Mouse (Mus musculus) lung, embryonic 15.5 days (tissue): ENCODE measurements around the gene Snx1. TPM values are rescaled to one million over a fixed set of nuclear protein-coding genes. Genes with fewer than 3 reads are reported as not detected.
A peak's percentile ranks its signal among the peaks of the same experiment; 100 is the strongest.

Experiments used
- ATAC-seq: fragments of 200-750 bp; cut with Nextera tagmentation; 2 replicates; pipeline ENCODE4 v1.8.0; 2017; ENCODE audit warnings: moderate number of reproducible peaks, borderline replicate concordance; ENCODE audit not compliant: low FRiP score, low TSS enrichment; ENCODE audit errors: extremely low read depth
- H3K27ac ChIP-seq: fragments of 300-500 bp; sonication (generic); 2 replicates; pipeline ENCODE4 v1.5.1; 2015; ENCODE audit warnings: moderate library complexity, mild to moderate bottlenecking, inconsistent platforms
- H3K27me3 ChIP-seq: fragments of 300-500 bp; sonication (generic); 2 replicates; pipeline ENCODE4 v1.6.1; 2015; ENCODE audit warnings: inconsistent platforms
- H3K36me3 ChIP-seq: fragments of 300-500 bp; sonication (generic); 2 replicates; pipeline ENCODE4 v1.6.1; 2015; ENCODE audit warnings: inconsistent platforms
- H3K4me1 ChIP-seq: fragments of 300-500 bp; sonication (generic); 2 replicates; pipeline ENCODE4 v1.6.1; 2015; ENCODE audit warnings: inconsistent platforms
- H3K4me2 ChIP-seq: fragments of 300-500 bp; sonication (generic); 2 replicates; pipeline ENCODE4 v1.6.1; 2015; ENCODE audit warnings: inconsistent platforms, mild to moderate bottlenecking, moderate library complexity
- H3K4me3 ChIP-seq: fragments of 300-500 bp; sonication (generic); 2 replicates; pipeline ENCODE4 v1.5.1; 2015; ENCODE audit warnings: mild to moderate bottlenecking, inconsistent platforms
- H3K9ac ChIP-seq: fragments of 300-500 bp; sonication (generic); 2 replicates; pipeline ENCODE4 v1.6.1; 2015; ENCODE audit warnings: inconsistent platforms
- H3K9me3 ChIP-seq: fragments of 300-500 bp; sonication (generic); 2 replicates; pipeline ENCODE4 v1.6.1; 2016; ENCODE audit warnings: inconsistent platforms
- WGBS: fragments of 180-500 bp; shearing (Covaris S2); methylation state at CpG from one replicate; pipeline ENCODE4 v1.1.7; 2015; 5-methylcytosine and 5-hydroxymethylcytosine counted together
- polyA plus RNA-seq: library from polyadenylated mRNA; unstranded; fragments of >200 nt; fragmentation: Nextera tagmentation; extraction: Ambion mirVana; gene quantifications from 2 replicates; pipeline ENCODE4 v1.2.1, GENCODE M21; 2015

Snx1 gene
- polyA plus RNA-seq, 1 experiment from 2014 or later, result 126 TPM

DNA sequence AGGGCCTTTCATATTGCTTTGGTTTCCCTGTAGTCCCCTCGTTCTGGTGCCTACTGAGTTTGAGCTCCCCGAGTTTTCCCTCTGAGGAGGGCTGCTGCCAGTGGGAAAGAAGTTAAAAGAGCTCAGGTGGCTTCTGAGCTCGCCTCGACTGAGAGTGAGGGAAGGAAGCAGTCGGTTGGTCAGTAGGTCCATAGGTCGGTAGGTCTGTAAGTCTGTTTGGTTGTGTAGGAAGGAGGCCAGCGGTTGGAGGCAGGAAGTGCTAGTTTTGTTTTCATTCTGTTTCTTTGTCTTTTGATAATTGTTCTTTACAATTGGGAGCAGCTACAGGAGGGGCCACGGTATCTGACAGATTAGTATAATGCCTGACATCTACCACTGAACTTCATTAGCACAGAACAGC, 16.3 kb downstream of the Snx1 start:
- no peak overlapping the region for H3K4me3 ChIP-seq
- H3K9ac ChIP-seq, result no peak overlapping the region
- H3K9me3 ChIP-seq, result no peaks in the 10 kb centered on the region
- no peak overlapping the region for H3K4me2 ChIP-seq
- H3K36me3 ChIP-seq, result peaks cover 41% of the 10 kb centered on the region
- H3K27me3 ChIP-seq, result no peaks in the 10 kb centered on the region
- no peak overlapping the region for H3K27ac ChIP-seq
- no peaks in the 10 kb centered on the region for H3K4me1 ChIP-seq
- WGBS, result 57% methylated on average over 8 of the region's 8 CpGs
- ATAC-seq, result no peak

DNA sequence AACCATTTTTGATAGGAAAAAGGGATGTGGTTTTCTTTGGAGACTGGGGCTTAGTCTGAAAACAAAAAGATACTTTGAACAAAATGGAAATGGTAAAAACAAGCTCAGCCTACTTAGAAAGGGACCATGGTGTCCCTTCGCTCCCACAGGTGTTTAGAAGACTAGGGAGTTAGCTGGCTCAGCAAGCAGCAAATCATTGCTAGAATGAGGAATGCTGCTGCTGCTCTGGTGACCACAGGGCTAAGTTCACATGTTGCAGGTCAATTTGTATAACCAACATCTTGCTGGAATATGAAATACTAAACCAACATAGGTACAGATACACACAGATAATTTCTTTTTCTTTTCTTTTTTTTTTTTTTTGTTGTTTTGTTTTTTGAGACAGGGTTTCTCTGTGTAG, 16.8 kb downstream of the Snx1 start:
- peaks cover 41% of the 10 kb centered on the region for H3K36me3 ChIP-seq
- no peaks in the 10 kb centered on the region for H3K9me3 ChIP-seq
- no peak overlapping the region for H3K4me2 ChIP-seq
- no peak for ATAC-seq
- H3K4me1 ChIP-seq, result no peaks in the 10 kb centered on the region
- 94% methylated on average over 1 of the region's 1 CpGs for WGBS
- H3K27me3 ChIP-seq, result no peaks in the 10 kb centered on the region
- no peak overlapping the region for H3K27ac ChIP-seq
- no peak overlapping the region for H3K9ac ChIP-seq
- no peak overlapping the region for H3K4me3 ChIP-seq

DNA sequence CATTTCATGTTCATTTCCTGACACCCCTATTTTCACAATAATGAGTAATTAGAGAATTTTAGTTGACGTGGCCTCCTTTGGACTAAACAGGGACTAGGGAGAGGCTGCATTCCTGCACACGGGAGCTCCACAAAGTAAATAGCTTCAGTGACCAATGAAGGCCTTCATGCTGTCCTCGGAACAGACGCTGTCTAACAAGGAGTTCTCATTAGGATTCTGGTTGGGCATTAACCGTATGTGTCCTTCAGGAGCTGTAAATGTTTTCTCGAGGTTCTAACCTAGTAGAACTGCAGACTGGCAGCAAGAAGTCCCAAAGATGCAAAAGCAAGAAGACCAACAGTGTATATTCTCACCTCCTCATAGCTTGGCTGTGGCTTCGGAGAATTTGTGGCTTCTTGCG, 21.2 kb downstream of the Snx1 start:
- no peaks in the 10 kb centered on the region for H3K9me3 ChIP-seq
- H3K27me3 ChIP-seq, result no peaks in the 10 kb centered on the region
- no peak overlapping the region for H3K4me3 ChIP-seq
- H3K27ac ChIP-seq, result no peak overlapping the region
- no peak overlapping the region for H3K4me2 ChIP-seq
- no peak for ATAC-seq
- H3K36me3 ChIP-seq, result peaks cover 69% of the 10 kb centered on the region
- 84% methylated on average over 8 of the region's 8 CpGs for WGBS
- H3K4me1 ChIP-seq, result no peaks in the 10 kb centered on the region
- no peak overlapping the region for H3K9ac ChIP-seq

DNA sequence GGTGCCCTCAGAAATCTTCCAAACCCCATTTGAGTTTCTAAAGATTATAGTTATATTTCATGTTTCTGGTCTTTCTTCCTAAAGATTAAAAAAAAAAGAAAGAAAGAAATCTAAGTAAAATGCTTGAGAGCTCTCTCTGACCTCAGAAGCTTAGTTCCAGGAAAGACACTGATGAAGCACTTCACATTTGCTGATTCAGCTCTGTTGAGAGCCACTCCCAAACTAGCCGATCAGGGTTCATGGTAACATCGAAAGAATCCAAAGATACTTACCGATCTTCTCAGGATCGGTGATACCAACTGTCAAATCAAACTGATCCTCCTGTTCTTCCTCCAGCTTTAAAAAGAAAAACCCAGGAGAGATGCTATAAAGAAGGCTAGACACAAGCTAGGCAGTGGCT, 21.8 kb downstream of the Snx1 start:
- Histone ChIP-seq H3K9me3 (no peaks in the 10 kb centered on the region), H3K9ac (no peak overlapping the region), H3K4me3 (no peak overlapping the region), H3K27ac (no peak overlapping the region), H3K4me1 (no peaks in the 10 kb centered on the region), H3K4me2 (no peak overlapping the region), H3K36me3 (peaks cover 70% of the 10 kb centered on the region), H3K27me3 (no peaks in the 10 kb centered on the region)
- 91% methylated on average over 4 of the region's 4 CpGs for WGBS
- no peak for ATAC-seq

DNA sequence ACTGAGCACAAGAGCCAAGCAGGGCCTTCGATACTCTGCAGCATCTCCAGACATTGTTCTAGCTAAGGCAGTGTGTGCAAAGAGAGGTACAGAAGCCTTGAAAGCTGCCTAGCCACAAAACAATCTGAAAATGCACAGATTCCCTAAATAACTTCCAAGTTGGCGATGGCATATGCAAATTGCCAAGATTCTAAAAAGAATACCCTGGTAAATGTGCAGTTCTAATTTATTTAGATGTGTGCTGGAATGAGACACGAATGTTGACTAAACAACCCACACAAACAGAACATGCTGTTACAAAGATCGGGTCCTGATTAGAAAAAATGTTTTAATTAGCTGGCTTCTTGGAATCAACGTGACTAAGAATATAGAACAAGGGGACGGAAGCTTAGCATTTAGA, 23.7 kb downstream of the Snx1 start:
- Histone ChIP-seq H3K4me2 (no peak overlapping the region), H3K27me3 (no peaks in the 10 kb centered on the region), H3K9me3 (no peaks in the 10 kb centered on the region), H3K27ac (no peak overlapping the region), H3K4me3 (no peak overlapping the region), H3K9ac (no peak overlapping the region), H3K4me1 (no peaks in the 10 kb centered on the region), H3K36me3 (peaks cover 68% of the 10 kb centered on the region)
- ATAC-seq, result no peak
- 91% methylated on average over 6 of the region's 6 CpGs for WGBS

DNA sequence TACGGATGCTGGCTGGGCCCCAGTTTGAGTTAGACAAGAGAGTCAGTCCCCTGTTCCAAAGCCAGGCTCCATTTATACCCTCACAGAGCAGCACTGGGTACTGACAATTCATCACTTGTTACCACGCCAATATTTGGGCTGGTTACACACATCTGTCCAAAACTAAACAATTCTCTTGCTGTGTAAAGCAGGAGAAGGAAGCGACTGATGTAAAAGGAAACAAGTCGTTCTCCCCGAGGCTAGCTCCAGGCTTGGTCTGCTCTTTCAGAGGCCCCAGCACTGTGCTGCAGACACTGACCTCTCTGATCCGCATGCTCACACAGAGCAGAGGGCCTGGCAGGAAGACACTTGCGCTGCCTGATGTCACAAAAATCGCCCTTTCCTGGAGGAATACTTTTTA, 24.8 kb downstream of the Snx1 start:
- H3K36me3 ChIP-seq, result peaks cover 74% of the 10 kb centered on the region
- no peak for ATAC-seq
- 76% methylated on average over 8 of the region's 8 CpGs for WGBS
- H3K9ac ChIP-seq, result no peak overlapping the region
- H3K27me3 ChIP-seq, result no peaks in the 10 kb centered on the region
- no peak overlapping the region for H3K27ac ChIP-seq
- H3K4me1 ChIP-seq, result no peaks in the 10 kb centered on the region
- H3K9me3 ChIP-seq, result no peaks in the 10 kb centered on the region
- H3K4me2 ChIP-seq, result no peak overlapping the region
- H3K4me3 ChIP-seq, result no peak overlapping the region

DNA sequence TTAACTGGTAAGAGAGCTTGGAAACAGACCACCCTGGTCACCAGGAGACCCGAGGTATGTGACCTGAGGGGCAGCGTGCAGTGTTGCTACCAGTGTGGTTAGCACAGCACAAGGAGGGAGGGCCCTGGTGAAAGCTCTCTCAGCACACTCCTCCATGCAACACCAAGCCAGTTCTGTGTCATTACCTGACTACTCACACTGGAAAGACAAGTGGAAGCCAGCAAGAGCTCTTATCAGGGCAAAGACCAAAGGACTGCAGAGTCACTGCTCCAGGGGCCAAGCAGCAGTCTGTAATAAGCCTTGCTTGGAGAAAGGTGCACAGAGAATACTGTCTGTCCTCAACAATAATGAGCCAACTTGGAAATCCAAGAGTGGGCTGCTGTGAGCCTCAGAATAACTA, 33.7 kb downstream of the Snx1 start:
- Histone ChIP-seq H3K4me3 (no peak overlapping the region), H3K36me3 (peaks cover 74% of the 10 kb centered on the region), H3K27ac (peak overlapping the region; percentile 75), H3K9ac (no peak overlapping the region), H3K4me1 (peaks cover 37% of the 10 kb centered on the region), H3K27me3 (no peaks in the 10 kb centered on the region), H3K4me2 (no peak overlapping the region), H3K9me3 (no peaks in the 10 kb centered on the region)
- no peak for ATAC-seq
- 46% methylated on average over 2 of the region's 2 CpGs for WGBS

DNA sequence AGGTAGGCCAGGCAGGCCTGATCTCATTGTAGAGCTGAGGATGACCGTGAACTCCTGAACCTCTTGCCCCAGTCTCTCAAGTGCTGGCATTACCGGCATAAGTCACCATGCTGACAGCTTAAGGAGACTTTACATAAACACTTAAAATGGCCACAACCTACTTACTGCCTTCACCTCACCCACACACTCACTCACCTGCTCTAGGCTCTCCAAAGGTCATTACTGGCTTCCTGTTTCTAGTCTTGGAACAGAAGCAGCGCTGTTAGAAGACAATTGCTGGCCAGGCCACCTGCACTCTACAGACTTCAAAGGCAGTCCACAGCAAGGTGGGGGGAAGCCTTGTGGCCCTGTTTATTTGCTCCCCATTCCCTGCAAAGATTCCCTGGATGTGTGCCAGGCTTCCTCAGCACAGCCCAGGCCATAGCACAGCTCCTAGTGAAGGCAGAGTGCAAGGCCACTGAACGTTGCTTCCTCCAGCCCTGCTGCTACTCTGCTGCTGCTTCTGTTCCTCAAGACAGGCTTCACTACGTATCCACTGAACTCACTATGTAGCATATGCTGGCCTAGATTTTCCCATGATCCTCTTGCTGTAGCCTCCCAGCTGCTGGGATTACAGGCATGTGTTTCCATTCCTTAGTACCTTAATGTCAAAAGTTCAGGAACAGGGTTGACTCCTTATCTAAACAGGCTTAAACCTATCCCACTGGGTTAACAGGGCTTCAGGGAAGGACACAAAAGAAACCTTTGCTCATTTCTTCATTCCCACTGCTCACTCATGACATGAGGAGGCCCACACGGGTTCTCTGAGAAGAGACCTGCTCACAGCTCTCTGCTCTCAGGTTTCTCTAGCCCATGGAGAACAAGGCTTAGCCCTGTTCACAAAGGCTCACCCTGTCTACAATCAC, 34.8 kb downstream of the Snx1 start:
- Histone ChIP-seq H3K9me3 (no peaks in the 10 kb centered on the region), H3K9ac (no peak overlapping the region), H3K4me2 (no peak overlapping the region), H3K27ac (peak overlapping the region; percentile 75), H3K27me3 (no peaks in the 10 kb centered on the region), H3K4me1 (peaks cover 37% of the 10 kb centered on the region), H3K36me3 (peaks cover 71% of the 10 kb centered on the region), H3K4me3 (no peak overlapping the region)
- WGBS, result 35% methylated on average over 6 of the region's 6 CpGs
- peak; percentile 66 for ATAC-seq

DNA sequence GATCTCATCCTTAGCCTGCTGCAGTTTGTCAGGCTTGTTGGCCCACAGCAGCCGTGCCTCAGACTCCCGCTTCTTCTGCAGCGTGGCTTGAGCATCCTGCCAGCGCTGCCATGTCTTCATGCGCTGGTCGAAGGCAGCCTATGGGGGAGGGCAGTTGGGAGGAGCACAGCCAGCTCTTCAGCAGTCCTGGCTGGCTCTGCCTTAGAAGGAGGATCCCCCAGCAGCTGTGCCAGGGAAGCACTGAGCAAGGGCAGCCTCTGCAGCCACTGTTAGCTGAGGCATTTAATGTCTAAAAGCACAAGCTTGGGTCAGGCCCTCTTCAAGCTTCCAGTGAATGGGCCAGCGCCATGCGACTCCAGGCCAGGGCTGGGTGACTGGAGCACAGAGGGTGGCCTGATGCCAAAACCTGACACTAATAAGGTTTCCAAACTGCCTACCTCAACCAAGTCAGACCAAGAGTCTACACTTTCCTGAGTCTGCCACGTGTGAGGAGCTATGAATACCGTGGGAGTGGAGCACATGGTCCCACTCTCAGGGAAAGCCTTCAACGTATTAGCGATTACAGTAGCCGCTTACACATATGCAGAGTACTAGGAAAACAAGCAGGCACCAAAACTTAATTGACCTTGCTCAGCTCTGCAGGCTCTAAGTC, 35.7 kb downstream of the Snx1 start:
- no peak overlapping the region for H3K4me3 ChIP-seq
- no peak overlapping the region for H3K4me2 ChIP-seq
- peaks cover 37% of the 10 kb centered on the region for H3K4me1 ChIP-seq
- WGBS, result 75% methylated on average over 13 of the region's 13 CpGs
- no peak overlapping the region for H3K9ac ChIP-seq
- peaks cover 63% of the 10 kb centered on the region for H3K36me3 ChIP-seq
- no peaks in the 10 kb centered on the region for H3K27me3 ChIP-seq
- ATAC-seq, result no peak
- peak overlapping the region; percentile 75 for H3K27ac ChIP-seq
- no peaks in the 10 kb centered on the region for H3K9me3 ChIP-seq

DNA sequence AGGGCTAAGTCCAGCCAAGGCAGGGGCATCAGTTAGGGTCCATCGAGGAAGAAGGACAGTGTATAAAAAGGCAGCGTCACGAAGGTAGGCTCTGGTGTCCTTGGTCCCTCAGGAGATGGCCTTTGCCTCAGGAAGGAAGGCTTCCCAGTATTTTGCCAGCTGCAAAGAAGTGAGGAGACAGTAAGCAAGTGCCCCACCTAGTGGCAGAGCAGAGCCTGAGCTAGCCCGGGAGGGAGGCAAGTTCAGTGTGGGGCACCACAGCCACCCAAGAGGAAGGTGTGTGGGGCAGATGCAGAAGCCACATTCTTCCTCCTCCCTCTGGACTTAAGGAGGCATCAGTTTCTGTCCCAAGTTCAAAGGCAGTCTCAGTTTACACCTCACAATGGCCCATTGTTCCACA, 38.0 kb downstream of the Snx1 start:
- H3K4me3 ChIP-seq, result no peak overlapping the region
- no peak overlapping the region for H3K27ac ChIP-seq
- no peaks in the 10 kb centered on the region for H3K9me3 ChIP-seq
- no peaks in the 10 kb centered on the region for H3K27me3 ChIP-seq
- WGBS, result 31% methylated on average over 4 of the region's 4 CpGs
- peaks cover 42% of the 10 kb centered on the region for H3K36me3 ChIP-seq
- H3K9ac ChIP-seq, result no peak overlapping the region
- peaks cover 31% of the 10 kb centered on the region for H3K4me1 ChIP-seq
- ATAC-seq, result no peak
- no peak overlapping the region for H3K4me2 ChIP-seq

DNA sequence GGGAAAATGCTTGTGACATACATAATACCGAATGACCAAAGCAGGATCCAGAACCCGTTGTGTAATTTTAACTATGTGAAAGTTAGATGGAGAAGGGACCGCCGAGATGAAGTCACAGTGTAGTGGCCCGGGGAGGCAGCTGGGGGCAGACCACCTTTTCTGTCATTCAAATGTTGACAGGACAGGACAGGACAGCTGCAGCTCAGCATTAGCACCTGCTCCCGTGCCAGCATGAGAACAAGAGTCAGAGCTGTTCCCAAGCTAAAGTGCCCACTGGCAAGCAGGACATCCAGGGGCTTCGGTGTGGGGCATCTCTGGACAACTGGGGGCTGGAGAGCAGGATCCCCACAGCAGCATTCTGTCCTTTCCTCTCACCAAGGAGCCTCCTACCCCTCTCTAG, 39.3 kb downstream of the Snx1 start:
- no peak overlapping the region for H3K4me2 ChIP-seq
- H3K27ac ChIP-seq, result no peak overlapping the region
- WGBS, result 91% methylated on average over 7 of the region's 7 CpGs
- peaks cover 18% of the 10 kb centered on the region for H3K4me1 ChIP-seq
- no peak overlapping the region for H3K9ac ChIP-seq
- H3K36me3 ChIP-seq, result peaks cover 32% of the 10 kb centered on the region
- ATAC-seq, result no peak
- H3K4me3 ChIP-seq, result no peak overlapping the region
- H3K27me3 ChIP-seq, result no peaks in the 10 kb centered on the region
- no peaks in the 10 kb centered on the region for H3K9me3 ChIP-seq

DNA sequence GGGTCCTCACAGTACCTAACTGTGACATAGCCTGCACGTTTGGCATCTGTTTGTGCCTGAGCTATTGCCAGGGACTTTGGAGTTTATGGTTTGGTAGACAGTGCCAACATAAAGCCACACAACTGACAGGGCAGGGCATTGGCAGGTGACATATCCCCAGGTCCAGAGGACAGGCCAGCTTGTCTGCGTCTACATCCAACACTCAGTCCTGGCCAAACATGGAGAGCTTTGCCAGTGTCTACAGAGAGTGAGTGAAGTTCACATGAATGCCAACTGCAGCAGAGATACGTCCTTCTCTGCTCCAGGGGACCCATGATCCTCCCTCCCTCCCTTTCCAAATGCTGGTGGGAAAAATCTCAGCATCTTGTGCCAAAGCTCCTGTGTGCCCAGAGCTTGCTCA, 42.2 kb downstream of the Snx1 start:
- H3K27ac ChIP-seq, result no peak overlapping the region
- no peak overlapping the region for H3K4me2 ChIP-seq
- no peak overlapping the region for H3K4me3 ChIP-seq
- 84% methylated on average over 3 of the region's 3 CpGs for WGBS
- 0 out of 2 replicates have a peak, but pooled peaks cover 16% of the 10 kb centered on the region for H3K4me1 ChIP-seq
- H3K9me3 ChIP-seq, result no peaks in the 10 kb centered on the region
- peaks cover 12% of the 10 kb centered on the region for H3K36me3 ChIP-seq
- no peaks in the 10 kb centered on the region for H3K27me3 ChIP-seq
- no peak overlapping the region for H3K9ac ChIP-seq
- no peak for ATAC-seq
